Mouse (Mus musculus) midbrain, embryonic 13.5 days (tissue): ENCODE measurements around the gene Rpl22. TPM values are rescaled to one million over a fixed set of nuclear protein-coding genes. Genes with fewer than 3 reads are reported as not detected.

ENCODE experiments used
- ATAC-seq: fragments of 200-750 bp; cut with Nextera tagmentation; 2 replicates; pipeline ENCODE4 v1.8.0; 2017; ENCODE audit warnings: mild to moderate bottlenecking, moderate TSS enrichment, moderate library complexity
- H3K27ac ChIP-seq: fragments of 300-500 bp; sonication (generic); 2 replicates; pipeline ENCODE4 v1.5.1; 2015; ENCODE audit warnings: inconsistent platforms, mild to moderate bottlenecking, moderate library complexity
- H3K27me3 ChIP-seq: fragments of 300-500 bp; sonication (generic); 2 replicates; pipeline ENCODE4 v1.6.1; 2015; ENCODE audit warnings: mild to moderate bottlenecking, inconsistent platforms
- H3K36me3 ChIP-seq: fragments of 300-500 bp; sonication (generic); 2 replicates; pipeline ENCODE4 v1.6.1; 2015; ENCODE audit warnings: mild to moderate bottlenecking, inconsistent platforms
- H3K4me1 ChIP-seq: fragments of 300-500 bp; sonication (generic); replicated peaks from 2 replicates; pipeline ENCODE4 v1.6.1; 2015; ENCODE audit warnings: inconsistent platforms
- H3K4me2 ChIP-seq: fragments of 300-500 bp; sonication (generic); replicated peaks from 2 replicates; pipeline ENCODE4 v1.6.1; 2015; ENCODE audit warnings: moderate library complexity, mild to moderate bottlenecking, inconsistent platforms
- H3K4me3 ChIP-seq: fragments of 300-500 bp; sonication (generic); replicated peaks from 2 replicates; pipeline ENCODE4 v1.5.1; 2015; ENCODE audit warnings: mild to moderate bottlenecking, inconsistent platforms
- H3K9ac ChIP-seq: fragments of 300-500 bp; sonication (generic); replicated peaks from 2 replicates; pipeline ENCODE4 v1.6.1; 2015; ENCODE audit warnings: mild to moderate bottlenecking, inconsistent platforms
- H3K9me3 ChIP-seq: fragments of 300-500 bp; sonication (generic); 2 replicates; pipeline ENCODE4 v1.6.1; 2016; ENCODE audit warnings: mild to moderate bottlenecking, inconsistent platforms
- WGBS: fragments of 180-500 bp; shearing (Covaris S2); methylation state at CpG from one replicate; pipeline ENCODE4 v1.1.7; 2015; 5-methylcytosine and 5-hydroxymethylcytosine counted together
- polyA plus RNA-seq: library from polyadenylated mRNA; unstranded; fragments of >200 nt; fragmentation: Nextera tagmentation; extraction: Ambion mirVana; gene quantifications from 2 replicates; pipeline ENCODE4 v1.2.1, GENCODE M21; 2015

The Rpl22 gene
- polyA plus RNA-seq, 1 experiment from 2014 or later, result 217 TPM

- peak overlapping the region; percentile 44; the same call in 1 of the 2 replicates for H3K9ac ChIP-seq
- H3K4me1 ChIP-seq, result peaks cover 46% of the 10 kb centered on the region
- no peak overlapping the region for H3K4me3 ChIP-seq
- peaks cover 37% of the 10 kb centered on the region for H3K27me3 ChIP-seq
- no peaks in the 10 kb centered on the region for H3K9me3 ChIP-seq
- H3K27ac ChIP-seq, result no peak overlapping the region
- H3K36me3 ChIP-seq, result no peaks in the 10 kb centered on the region
- H3K4me2 ChIP-seq, result no peak overlapping the region
- no peak for ATAC-seq
- 60% methylated on average over 7 of the region's 7 CpGs for WGBS
Observed at GRCm38 (mm10) chr4:152345120-152345889, 19.8 kb downstream of the Rpl22 start.

- peak overlapping the region; percentile 88 for H3K27ac ChIP-seq
- H3K4me2 ChIP-seq, result peak overlapping the region; percentile 53
- peaks cover 40% of the 10 kb centered on the region for H3K4me1 ChIP-seq
- H3K4me3 ChIP-seq, result peak overlapping the region; percentile 22
- H3K9me3 ChIP-seq, result no peaks in the 10 kb centered on the region
- peak; percentile 62 for ATAC-seq
- H3K36me3 ChIP-seq, result peaks cover 5% of the 10 kb centered on the region; the same call in 1 of the 2 replicates
- H3K27me3 ChIP-seq, result peaks cover 51% of the 10 kb centered on the region
- H3K9ac ChIP-seq, result peak overlapping the region; percentile 52
- 10% methylated on average over 16 of the region's 17 CpGs for WGBS
Observed at GRCm38 (mm10) chr4:152349837-152350381, 24.4 kb downstream of the Rpl22 start.

- Histone ChIP-seq H3K4me1 (peaks cover 37% of the 10 kb centered on the region), H3K9me3 (no peaks in the 10 kb centered on the region), H3K4me3 (no peak overlapping the region), H3K36me3 (peaks cover 13% of the 10 kb centered on the region), H3K27me3 (peaks cover 51% of the 10 kb centered on the region), H3K4me2 (peak overlapping the region; percentile 53), H3K27ac (peak overlapping the region; percentile 88), H3K9ac (peak overlapping the region; percentile 39; the same call in 1 of the 2 replicates)
- WGBS, result 41% methylated on average over 8 of the region's 8 CpGs
- ATAC-seq, result 0 out of 2 replicates have a peak, but pooled peaks have one; percentile 1
Observed at GRCm38 (mm10) chr4:152350722-152351421, 25.3 kb downstream of the Rpl22 start.

- peak overlapping the region; percentile 88 for H3K27ac ChIP-seq
- H3K36me3 ChIP-seq, result peaks cover 18% of the 10 kb centered on the region
- 16% methylated on average over 14 of the region's 14 CpGs for WGBS
- no peaks in the 10 kb centered on the region for H3K9me3 ChIP-seq
- H3K4me2 ChIP-seq, result peak overlapping the region; percentile 14
- H3K4me3 ChIP-seq, result no peak overlapping the region
- peaks cover 37% of the 10 kb centered on the region for H3K4me1 ChIP-seq
- H3K27me3 ChIP-seq, result peaks cover 51% of the 10 kb centered on the region
- peak; percentile 55 for ATAC-seq
- H3K9ac ChIP-seq, result no peak overlapping the region; the same call in 1 of the 2 replicates
Observed at GRCm38 (mm10) chr4:152351422-152352305, 26.1 kb downstream of the Rpl22 start.

GRCm38 (mm10) chr4:152353886-152354637 lies 28.5 kb downstream of the Rpl22 start:
- peaks cover 29% of the 10 kb centered on the region for H3K4me1 ChIP-seq
- no peaks in the 10 kb centered on the region for H3K9me3 ChIP-seq
- H3K4me3 ChIP-seq, result no peak overlapping the region
- peaks cover 25% of the 10 kb centered on the region for H3K36me3 ChIP-seq
- 81% methylated on average over 14 of the region's 14 CpGs for WGBS
- no peak overlapping the region for H3K9ac ChIP-seq
- no peak for ATAC-seq
- no peak overlapping the region for H3K4me2 ChIP-seq
- H3K27ac ChIP-seq, result no peak overlapping the region
- peaks cover 37% of the 10 kb centered on the region for H3K27me3 ChIP-seq

GRCm38 (mm10) chr4:152355672-152356071 lies 30.1 kb downstream of the Rpl22 start:
- ATAC-seq, result no peak
- Histone ChIP-seq H3K27ac (no peak overlapping the region), H3K27me3 (peaks cover 51% of the 10 kb centered on the region), H3K9me3 (no peaks in the 10 kb centered on the region), H3K36me3 (peaks cover 25% of the 10 kb centered on the region), H3K4me2 (no peak overlapping the region), H3K9ac (no peak overlapping the region), H3K4me1 (peaks cover 17% of the 10 kb centered on the region), H3K4me3 (no peak overlapping the region)
- 82% methylated on average over 7 of the region's 7 CpGs for WGBS

- peaks cover 28% of the 10 kb centered on the region for H3K36me3 ChIP-seq
- H3K9ac ChIP-seq, result no peak overlapping the region
- peaks cover 12% of the 10 kb centered on the region for H3K4me1 ChIP-seq
- no peaks in the 10 kb centered on the region for H3K9me3 ChIP-seq
- no peak overlapping the region for H3K4me2 ChIP-seq
- WGBS, result 9% methylated on average over 9 of the region's 11 CpGs
- H3K4me3 ChIP-seq, result no peak overlapping the region
- ATAC-seq, result no peak
- peaks cover 44% of the 10 kb centered on the region for H3K27me3 ChIP-seq
- no peak overlapping the region for H3K27ac ChIP-seq
Observed at GRCm38 (mm10) chr4:152359700-152360099, 34.2 kb downstream of the Rpl22 start.

- Histone ChIP-seq H3K4me3 (peak overlapping the region; percentile 8; the same call in 1 of the 2 replicates), H3K4me1 (peaks cover 23% of the 10 kb centered on the region), H3K9me3 (no peaks in the 10 kb centered on the region), H3K27me3 (peaks cover 44% of the 10 kb centered on the region), H3K36me3 (peaks cover 18% of the 10 kb centered on the region), H3K9ac (no peak overlapping the region; the same call in 1 of the 2 replicates), H3K4me2 (peak overlapping the region; percentile 39), H3K27ac (no peak overlapping the region)
- WGBS, result 2% methylated on average over 24 of the region's 24 CpGs
- ATAC-seq, result peak; percentile 62; the same call in 1 of the 2 replicates
Observed at GRCm38 (mm10) chr4:152360855-152361254, 35.3 kb downstream of the Rpl22 start.

- H3K27me3 ChIP-seq, result peaks cover 44% of the 10 kb centered on the region
Observed at GRCm38 (mm10) chr4:152362180-152362579, 36.6 kb downstream of the Rpl22 start.

GRCm38 (mm10) chr4:152365228-152365627 lies 39.7 kb downstream of the Rpl22 start:
- Histone ChIP-seq H3K27me3 (peaks cover 27% of the 10 kb centered on the region; the same call in 1 of the 2 replicates), H3K4me3 (no peak overlapping the region), H3K9ac (peak overlapping the region; percentile 36; the same call in 1 of the 2 replicates), H3K4me1 (peaks cover 26% of the 10 kb centered on the region), H3K36me3 (peaks cover 15% of the 10 kb centered on the region; the same call in 1 of the 2 replicates), H3K4me2 (peak overlapping the region; percentile 3; the same call in 1 of the 2 replicates), H3K9me3 (no peaks in the 10 kb centered on the region), H3K27ac (peak overlapping the region; percentile 67)
- WGBS, result 20% methylated on average over 7 of the region's 7 CpGs
- ATAC-seq, result 0 out of 2 replicates have a peak, but pooled peaks have one; percentile 24

More at GRCm38 (mm10) chr4:152362180-152362579, 36.6 kb downstream of the Rpl22 start:
- ATAC-seq, result no peak
- Histone ChIP-seq H3K9ac (no peak overlapping the region), H3K4me3 (no peak overlapping the region), H3K9me3 (no peaks in the 10 kb centered on the region), H3K36me3 (peaks cover 15% of the 10 kb centered on the region), H3K4me1 (peaks cover 26% of the 10 kb centered on the region), H3K27ac (no peak overlapping the region), H3K4me2 (no peak overlapping the region)
- 81% methylated on average over 9 of the region's 9 CpGs for WGBS
